Mouse (Mus musculus) neural tube, embryonic 15.5 days (tissue): ENCODE data around the gene Olfr1465. TPM values are rescaled to one million over a fixed set of nuclear protein-coding genes. Genes with fewer than 3 reads are reported as not detected.

Experiments used
- ATAC-seq: fragments of 200-750 bp; cut with Nextera tagmentation; 2 replicates; pipeline ENCODE4 v1.8.0; 2017; ENCODE audit warnings: mild to moderate bottlenecking, moderate TSS enrichment, moderate library complexity; ENCODE audit not compliant: low FRiP score
- H3K27ac ChIP-seq: fragments of 300-500 bp; sonication (generic); replicated peaks from 2 replicates; pipeline ENCODE4 v1.5.1; 2015; ENCODE audit warnings: mild to moderate bottlenecking, inconsistent platforms
- H3K27me3 ChIP-seq: fragments of 300-500 bp; sonication (generic); replicated peaks from 2 replicates; pipeline ENCODE4 v1.6.1; 2015; ENCODE audit warnings: inconsistent platforms
- H3K36me3 ChIP-seq: fragments of 300-500 bp; sonication (generic); 2 replicates; pipeline ENCODE4 v1.6.1; 2015; ENCODE audit warnings: inconsistent platforms
- H3K4me1 ChIP-seq: fragments of 300-500 bp; sonication (generic); 2 replicates; pipeline ENCODE4 v1.6.1; 2015; ENCODE audit warnings: inconsistent platforms
- H3K4me2 ChIP-seq: fragments of 300-500 bp; sonication (generic); 2 replicates; pipeline ENCODE4 v1.6.1; 2015; ENCODE audit warnings: inconsistent platforms, mild to moderate bottlenecking, moderate library complexity
- H3K4me3 ChIP-seq: fragments of 300-500 bp; sonication (generic); replicated peaks from 2 replicates; pipeline ENCODE4 v1.5.1; 2015; ENCODE audit warnings: mild to moderate bottlenecking, inconsistent platforms
- H3K9ac ChIP-seq: fragments of 300-500 bp; sonication (generic); replicated peaks from 2 replicates; pipeline ENCODE4 v1.6.1; 2015; ENCODE audit warnings: mild to moderate bottlenecking, inconsistent platforms
- H3K9me3 ChIP-seq: fragments of 300-500 bp; sonication (generic); replicated peaks from 2 replicates; pipeline ENCODE4 v1.6.1; 2016; ENCODE audit warnings: inconsistent platforms
- WGBS: fragments of 180-500 bp; shearing (Covaris S2); methylation state at CpG from one replicate; pipeline ENCODE4 v1.1.7; 2015; ENCODE audit warnings: mixed read lengths; 5-methylcytosine and 5-hydroxymethylcytosine counted together
- polyA plus RNA-seq: library from polyadenylated mRNA; unstranded; fragments of >200 nt; fragmentation: Nextera tagmentation; extraction: Ambion mirVana; gene quantifications from 2 replicates; pipeline ENCODE4 v1.2.1, GENCODE M21; 2015

Olfr1465 gene
- not detected in 2 replicates for polyA plus RNA-seq

- Histone ChIP-seq H3K9me3 (peaks cover 8% of the 10 kb centered on the region; the same call in 1 of the 2 replicates), H3K9ac (no peak within 1 kb of the TSS), H3K4me2 (no peak within 1 kb of the TSS), H3K4me3 (no peak within 1 kb of the TSS), H3K36me3 (no peaks in the 10 kb centered on the region), H3K27ac (no peak within 1 kb of the TSS), H3K4me1 (no peaks in the 10 kb centered on the region), H3K27me3 (no peaks in the 10 kb centered on the region)
- ATAC-seq = no peak
These were observed at the start of gene Olfr1465 for GRCm38 (mm10) chr19:13315441-13315840. Gene Olfr1465 (minus strand): TSS chr19:13315541.

GRCm38 (mm10) chr19:13361936-13362335 is 46.6 kb upstream of the Olfr1465 start, which contains the start of gene Olfr1467:
Gene Olfr1467 (plus strand): TSS chr19:13362236.
- ATAC-seq = no peak
- Histone ChIP-seq H3K9me3 (no peaks in the 10 kb centered on the region), H3K4me2 (no peak within 1 kb of the TSS), H3K4me1 (no peaks in the 10 kb centered on the region), H3K4me3 (no peak within 1 kb of the TSS), H3K9ac (no peak within 1 kb of the TSS), H3K27me3 (no peaks in the 10 kb centered on the region), H3K36me3 (no peaks in the 10 kb centered on the region), H3K27ac (no peak within 1 kb of the TSS)
- 79% methylated on average over 2 of the region's 2 CpGs for WGBS

- no peak within 1 kb of the TSS for H3K4me2 ChIP-seq
- no peaks in the 10 kb centered on the region for H3K36me3 ChIP-seq
- no peak within 1 kb of the TSS for H3K27ac ChIP-seq
- 92% methylated on average over 2 of the region's 2 CpGs for WGBS
- H3K9me3 ChIP-seq = peaks cover 14% of the 10 kb centered on the region
- no peak within 1 kb of the TSS for H3K4me3 ChIP-seq
- ATAC-seq = no peak
- H3K9ac ChIP-seq = no peak within 1 kb of the TSS
- no peaks in the 10 kb centered on the region for H3K27me3 ChIP-seq
- H3K4me1 ChIP-seq = no peaks in the 10 kb centered on the region
These were observed 23.2 kb upstream of the Olfr1465 start, which contains the start of gene Olfr1466 for GRCm38 (mm10) chr19:13338562-13338961. Gene Olfr1466 (plus strand): TSS chr19:13338862.

Other genes starting within 250 kb of the Olfr1465 start
- not detected in 2 replicates for gene Olfr1457, start 217.7 kb downstream of the Olfr1465 start, polyA plus RNA-seq
- gene Olfr1458, start 208.8 kb downstream of the Olfr1465 start, polyA plus RNA-seq = not detected in 2 replicates
- gene Olfr1459, start 166.0 kb downstream of the Olfr1465 start, polyA plus RNA-seq = 0.03 TPM in 1 of 2 replicates, not detected in the other
- not detected in 2 replicates for gene Olfr1461, start 152.5 kb downstream of the Olfr1465 start, polyA plus RNA-seq
- gene Olfr1462, start 129.8 kb downstream of the Olfr1465 start, polyA plus RNA-seq = not detected in 2 replicates
- not detected in 2 replicates for gene Olfr1463, start 84.2 kb downstream of the Olfr1465 start, polyA plus RNA-seq
- not detected in 2 replicates for gene Olfr1466, start 23.3 kb upstream of the Olfr1465 start, polyA plus RNA-seq
- gene Olfr1467, start 46.7 kb upstream of the Olfr1465 start, polyA plus RNA-seq = not detected in 2 replicates
- gene Olfr1469, start 92.3 kb upstream of the Olfr1465 start, polyA plus RNA-seq = not detected in 2 replicates
- gene Olfr1471, start 127.9 kb upstream of the Olfr1465 start, polyA plus RNA-seq = not detected in 2 replicates
- gene Olfr1472, start 140.5 kb upstream of the Olfr1465 start, polyA plus RNA-seq = not detected in 2 replicates
- not detected in 2 replicates for gene Olfr1474, start 154.0 kb upstream of the Olfr1465 start, polyA plus RNA-seq
- not detected in 2 replicates for gene Olfr1475, start 164.7 kb upstream of the Olfr1465 start, polyA plus RNA-seq
- not detected in 2 replicates for gene Olfr1477, start 185.0 kb upstream of the Olfr1465 start, polyA plus RNA-seq
- gene Olfr1480, start 212.4 kb upstream of the Olfr1465 start, polyA plus RNA-seq = not detected in 2 replicates